Mouse (Mus musculus): Measurements from ENCODE around the gene Peg3.

DNA sequence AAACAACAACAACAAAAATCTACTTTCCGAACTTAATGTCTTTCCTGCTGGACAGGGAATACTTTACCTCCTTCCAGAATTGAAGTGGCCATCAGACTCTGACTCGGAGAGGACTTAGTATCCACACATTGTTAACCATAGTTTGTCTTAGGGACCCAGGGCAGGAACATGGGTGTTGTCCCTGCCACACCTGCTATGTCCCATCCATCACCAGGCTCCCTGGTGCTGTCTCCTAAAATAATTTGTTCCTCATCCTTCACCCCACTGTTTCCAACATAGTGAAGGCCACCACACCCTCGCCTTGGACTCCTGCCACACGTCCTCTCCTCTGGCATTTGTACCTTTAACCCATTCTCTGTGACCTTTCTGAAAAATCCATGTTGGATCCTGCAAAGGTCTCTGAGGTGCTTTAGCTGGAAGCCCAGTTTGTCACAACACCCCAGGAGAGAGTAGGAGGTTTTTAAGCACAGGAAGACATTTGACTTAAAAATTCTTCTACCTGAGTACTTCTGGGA is 26.6 kb upstream of the Peg3 start:
- TF ChIP-seq CTCF (IDR thresholded peaks at IDR 0.05; ENCODE audit: control insufficient read depth, insufficient read depth, insufficient read length): no peak
- TF ChIP-seq MYOG (IDR thresholded peaks at IDR 0.05; ENCODE audit: control insufficient read depth, extremely low read depth, insufficient read length): no peak
- no peak for TF ChIP-seq FOSL1 (IDR thresholded peaks at IDR 0.05; ENCODE audit: insufficient read depth, low read length, poor library complexity, severe bottlenecking)
- TF ChIP-seq USF1 (IDR thresholded peaks at IDR 0.05; ENCODE audit: low read depth): no peak

Measured in C2C12 (cell line).